Mouse (Mus musculus) naive thymus-derived CD4-positive, alpha-beta T cell, adult 5 months (primary cell): ENCODE data around the gene Bex2. TPM values are rescaled to one million over a fixed set of nuclear protein-coding genes. Genes with fewer than 3 reads are reported as not detected.

Source experiments
- polyA plus RNA-seq: library from polyadenylated mRNA; unstranded; fragments of 100-300 nt; shearing (Covaris generic); gene quantifications from one replicate; pipeline ENCODE4 v1.2.1, GENCODE M21; 2017

Gene Bex2
- 0.41 TPM for polyA plus RNA-seq

GRCm38 (mm10) chrX:136068020-136068419 is at the start of gene Bex2:
Gene Bex2 (minus strand): TSS chrX:136068236.

DNA sequence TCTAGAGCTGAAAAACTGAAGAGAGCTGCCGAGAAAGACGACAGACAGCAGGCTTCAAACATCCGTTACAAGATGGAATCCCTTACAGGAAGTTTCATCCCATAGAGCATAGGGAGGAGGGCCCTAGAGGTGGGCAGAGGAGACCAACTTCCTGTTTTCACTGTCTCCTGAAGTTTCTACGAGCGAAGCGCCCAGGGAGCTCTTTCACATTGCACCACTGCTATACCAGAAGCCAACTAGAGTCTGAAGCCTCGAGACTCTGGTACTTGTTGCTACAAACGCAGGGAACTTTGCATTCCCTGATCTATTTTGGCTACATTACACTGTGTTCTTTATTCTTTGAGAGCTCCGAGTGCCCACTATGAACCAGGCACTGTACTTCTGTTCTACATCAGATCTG is 17.1 kb upstream of the Bex2 start, which contains the start of gene Nxf3:
TSS of gene Nxf3 (minus strand) at position 101 of the 400 bp plus-strand sequence.

GRCm38 (mm10) chrX:136032799-136033763 is 35.0 kb downstream of the Bex2 start, which contains the start of gene Arxes1:
Gene Arxes1 (plus strand): TSS chrX:136033367.

Other genes with a start within 250 kb of the Bex2 start
- gene Gprasp2, start 229.2 kb downstream of the Bex2 start, polyA plus RNA-seq, result 15.1 TPM
- gene Arxes2, start 74.4 kb downstream of the Bex2 start, polyA plus RNA-seq, result 1.8 TPM
- gene Arxes1, start 34.9 kb downstream of the Bex2 start, polyA plus RNA-seq, result not detected
- gene Nxf3, start 17.0 kb upstream of the Bex2 start, polyA plus RNA-seq, result not detected
- gene Bex4, start 70.8 kb upstream of the Bex2 start, polyA plus RNA-seq, result not detected
- gene Tceal8, start 104.1 kb upstream of the Bex2 start, polyA plus RNA-seq, result not detected
- gene Tceal5, start 135.6 kb upstream of the Bex2 start, polyA plus RNA-seq, result not detected
- not detected for gene Tceal7, start 146.5 kb upstream of the Bex2 start, polyA plus RNA-seq
- gene Bex1, start 147.3 kb upstream of the Bex2 start, polyA plus RNA-seq, result not detected
- gene Tceal9, start 176.8 kb upstream of the Bex2 start, polyA plus RNA-seq, result 42.0 TPM
- 155 TPM for gene Bex3, start 202.0 kb upstream of the Bex2 start, polyA plus RNA-seq